Mouse (Mus musculus): ENCODE data around the gene Itgb4.
A peak's percentile ranks its signal among the peaks of the same experiment; 100 is the strongest.

The Itgb4 gene

DNA sequence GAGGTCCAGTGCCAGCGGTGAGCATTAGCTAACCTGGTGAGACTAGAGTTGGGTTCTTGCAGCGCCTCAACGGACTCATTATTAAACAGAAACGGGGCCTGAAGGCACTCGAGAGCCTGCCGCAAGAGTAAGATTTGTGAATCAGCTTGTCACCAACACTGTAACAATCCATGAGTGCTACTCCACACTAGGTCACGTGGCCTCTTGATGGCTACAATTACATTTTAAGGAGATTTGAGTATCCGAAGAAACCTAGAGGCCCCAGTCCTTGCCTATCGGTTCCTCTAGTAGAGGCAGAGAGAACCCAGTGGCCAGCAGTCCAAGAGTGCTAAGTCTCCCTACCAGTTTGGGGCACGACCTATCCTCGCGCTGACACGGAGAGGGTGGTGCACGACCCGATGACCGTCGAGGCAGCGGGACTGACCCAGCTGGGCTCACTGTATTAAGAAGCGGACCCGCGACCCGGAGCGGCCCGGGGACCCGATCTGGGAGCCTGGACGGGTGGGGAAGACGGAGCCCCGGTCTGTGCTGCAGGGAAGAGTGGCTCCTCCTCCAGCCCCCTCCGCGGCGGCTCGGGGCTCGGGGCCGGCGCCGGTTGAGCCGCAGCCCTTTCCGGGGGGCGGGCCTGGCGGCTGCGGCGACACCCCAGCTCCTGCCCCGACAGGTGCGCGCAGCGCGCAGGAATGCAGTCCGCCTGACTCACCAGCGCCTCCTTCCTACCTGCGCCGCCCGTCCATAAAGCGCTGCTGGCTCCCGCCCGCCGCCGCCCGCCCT, at the start of gene Itgb4:
Gene Itgb4, plus strand, starts transcription at position 401 of the 774 bp plus-strand sequence.
- peak; percentile 72 to 83 for DNase-seq

- DNase-seq: no peak
Measured at GRCm38 (mm10) chr11:115929031-115929430, 45.5 kb upstream of the Itgb4 start.

- no peak for DNase-seq
Measured at GRCm38 (mm10) chr11:115929818-115930217, 44.7 kb upstream of the Itgb4 start.

GRCm38 (mm10) chr11:115931235-115931634, 43.3 kb upstream of the Itgb4 start:
- no peak for DNase-seq

DNA sequence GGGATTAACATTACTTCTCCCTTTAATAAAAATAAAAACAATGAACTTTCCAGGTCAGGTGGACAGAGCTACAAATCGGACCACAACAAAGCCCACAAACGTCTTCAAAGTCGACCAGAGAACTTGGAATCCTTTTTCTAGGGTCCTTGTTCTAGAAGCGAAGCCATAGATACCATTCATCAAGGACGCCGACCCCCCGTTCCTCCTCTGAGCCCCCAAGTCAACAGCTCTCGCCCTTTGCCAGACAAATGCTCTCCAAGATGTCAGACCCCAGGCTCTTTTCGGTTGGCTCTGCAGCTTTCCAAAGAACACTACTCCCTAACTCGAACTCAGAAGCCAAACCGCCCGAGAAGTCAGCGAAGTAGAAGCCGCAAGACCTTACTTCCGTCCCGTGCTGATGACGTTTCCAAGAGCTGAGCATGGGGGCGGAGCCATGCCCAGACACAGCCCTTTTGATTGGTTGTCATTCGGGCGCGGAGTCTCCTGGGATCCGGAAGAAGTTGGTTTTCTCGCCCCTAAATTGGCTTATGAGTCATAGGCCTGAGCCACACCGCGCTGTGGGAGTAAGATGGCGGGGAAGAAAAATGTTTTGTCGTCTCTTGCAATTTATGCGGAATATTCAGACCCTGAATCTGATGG, 41.3 kb upstream of the Itgb4 start, which contains the start of the genes Sap30bp and Recql5:
Gene Sap30bp, plus strand, starts transcription at position 175 of the 639 bp plus-strand sequence.
Gene Recql5, minus strand, starts transcription at position 370 of the 639 bp plus-strand sequence.
- DNase-seq: peak; percentile 98

DNA sequence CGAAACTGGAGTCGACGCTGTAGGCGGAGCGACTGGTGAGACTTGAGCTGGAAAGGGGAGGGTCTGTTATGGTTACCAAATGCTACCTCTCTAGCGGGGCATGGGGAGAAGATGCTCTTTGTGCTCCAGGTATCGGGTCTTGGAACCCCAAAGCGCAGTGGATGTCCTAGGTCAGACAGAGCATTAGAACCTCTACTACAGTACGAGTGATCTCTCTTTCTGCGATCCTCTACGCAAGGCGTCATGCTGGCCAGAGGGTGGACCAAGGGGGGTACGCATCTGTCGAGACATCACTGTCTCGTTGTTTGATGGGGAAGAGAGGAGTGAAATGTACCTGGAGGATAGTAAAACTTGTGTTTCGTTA, 40.8 kb upstream of the Itgb4 start:
- DNase-seq: no peak

DNA sequence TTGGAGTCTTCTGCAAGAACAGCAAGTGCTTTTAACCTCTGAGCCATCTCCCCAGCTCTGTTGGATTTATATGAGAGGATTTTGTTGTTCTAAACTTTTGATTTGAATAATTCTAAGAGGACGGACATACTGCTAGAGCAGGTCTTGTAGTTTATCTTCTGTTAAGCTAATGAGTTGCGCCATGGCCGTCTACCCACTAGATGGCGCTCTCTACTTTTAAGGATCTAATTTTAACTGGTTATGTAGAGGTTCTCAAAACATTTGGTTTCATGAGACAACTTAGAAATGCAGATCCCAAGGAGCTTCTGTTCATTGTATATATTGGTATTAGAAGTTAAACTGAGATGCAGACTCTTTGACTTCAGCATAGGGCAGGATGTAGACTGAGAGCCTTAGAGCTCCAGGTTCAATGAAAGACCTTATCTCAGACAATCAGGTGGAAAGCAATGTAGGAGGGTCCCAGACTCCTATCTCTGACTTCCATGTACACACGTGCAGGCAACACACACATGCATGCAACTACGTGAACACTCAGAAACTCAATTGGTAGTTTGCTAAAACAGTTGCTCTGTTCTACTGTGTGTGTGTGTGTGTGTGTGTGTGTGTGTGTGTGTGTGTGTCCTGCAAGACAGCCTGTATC, 34.7 kb upstream of the Itgb4 start:
- DNase-seq: peak; percentile 82 to 83

GRCm38 (mm10) chr11:115941980-115942379, 32.5 kb upstream of the Itgb4 start:
- no peak for DNase-seq

- no peak for DNase-seq
Measured at GRCm38 (mm10) chr11:115945247-115945646, 29.3 kb upstream of the Itgb4 start.

DNA sequence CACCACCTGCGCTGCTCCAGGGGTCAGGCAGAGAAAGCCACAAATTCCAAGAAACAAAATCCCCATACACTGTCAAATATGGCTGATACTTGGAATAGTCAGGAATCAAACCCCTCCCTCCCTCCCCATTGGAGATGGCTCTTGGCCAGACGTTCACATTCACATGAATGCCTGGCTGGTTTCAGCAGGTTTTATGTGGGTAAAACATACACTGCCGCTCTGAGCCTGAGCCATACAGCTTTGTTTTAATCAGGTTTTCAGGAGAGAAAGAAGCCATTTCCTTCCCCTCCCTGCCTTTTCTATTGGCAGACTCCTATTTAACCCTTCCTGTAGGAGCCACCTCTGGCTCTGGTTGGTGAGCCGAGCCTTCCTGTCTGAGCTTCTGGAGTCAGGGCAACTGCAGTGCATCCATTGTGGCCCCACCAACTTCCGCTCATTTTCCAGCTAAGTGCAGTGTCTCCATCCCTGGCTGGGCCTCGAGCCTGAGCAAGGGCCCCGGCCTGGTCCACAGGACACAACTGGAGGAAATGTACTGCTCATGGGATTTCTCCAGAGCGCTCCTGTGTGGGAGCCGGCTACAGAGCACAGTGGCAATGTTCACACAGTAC, 28.2 kb upstream of the Itgb4 start:
- peak in 1 of 2 experiments; percentile 28 for DNase-seq

GRCm38 (mm10) chr11:115948316-115948715, 26.2 kb upstream of the Itgb4 start:
- no peak for DNase-seq

- DNase-seq: no peak
Measured at GRCm38 (mm10) chr11:115950719-115951118, 23.8 kb upstream of the Itgb4 start.

DNA sequence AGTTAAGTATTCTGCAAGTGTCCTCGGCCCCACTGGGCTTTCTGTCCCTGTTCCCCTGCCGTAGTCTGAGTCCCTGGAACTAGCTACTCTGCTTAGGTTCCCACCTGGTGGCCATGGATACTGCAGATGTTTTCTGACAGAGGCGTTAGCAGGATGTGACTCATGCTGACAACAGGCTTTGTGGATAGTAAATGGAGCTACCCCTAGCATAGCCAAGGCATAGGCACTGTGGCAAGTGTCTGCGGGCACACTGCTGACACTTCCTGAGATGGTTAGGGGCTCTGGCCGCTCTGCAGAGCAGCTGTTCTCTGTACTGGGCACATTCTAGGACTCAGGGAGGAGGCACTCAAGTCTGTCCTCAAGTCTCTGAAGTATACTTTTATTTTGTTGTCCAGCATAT, 19.8 kb upstream of the Itgb4 start:
- DNase-seq: no peak

GRCm38 (mm10) chr11:115955195-115955858, 19.2 kb upstream of the Itgb4 start:
- no peak for DNase-seq

DNA sequence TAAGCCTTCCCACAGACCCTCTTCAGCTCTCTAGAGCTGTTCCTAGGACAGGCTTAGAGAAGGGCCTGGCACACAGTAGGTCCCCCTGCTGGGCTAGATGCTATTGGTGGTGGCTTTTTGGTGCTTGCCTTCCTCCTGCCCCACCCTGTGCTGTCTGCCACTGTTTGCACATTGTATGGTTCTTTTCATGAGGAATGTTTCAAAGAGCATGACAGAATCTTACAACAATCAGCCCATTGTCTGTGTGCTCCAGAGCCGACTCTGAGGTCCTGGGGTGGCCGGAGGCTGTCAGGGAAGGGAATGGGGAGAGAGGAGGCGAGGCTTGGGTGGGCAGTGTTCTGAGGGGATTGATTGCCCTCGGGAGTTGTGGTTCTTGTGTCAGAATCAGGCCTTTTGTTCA, 18.1 kb upstream of the Itgb4 start:
- no peak for DNase-seq

DNA sequence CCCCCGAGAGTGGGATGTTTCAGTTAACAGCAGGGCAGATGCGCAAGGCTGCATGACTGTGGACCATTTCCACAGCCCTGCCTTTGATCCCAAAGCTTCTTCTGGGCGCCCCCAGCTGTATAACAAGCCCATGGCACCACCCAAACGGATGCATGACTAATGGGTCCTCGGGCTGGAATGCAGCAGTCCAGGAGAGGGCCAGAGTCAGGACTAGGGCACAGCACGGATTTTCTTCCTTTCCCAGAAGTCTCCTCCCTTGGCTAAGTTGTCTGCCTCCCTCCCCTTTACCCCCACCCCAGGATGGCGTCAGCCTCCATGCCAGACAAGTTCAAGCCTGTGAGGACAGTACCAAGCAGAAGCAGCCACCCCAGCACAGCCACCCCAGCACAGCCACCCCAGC, 16.5 kb upstream of the Itgb4 start:
- DNase-seq: no peak

DNA sequence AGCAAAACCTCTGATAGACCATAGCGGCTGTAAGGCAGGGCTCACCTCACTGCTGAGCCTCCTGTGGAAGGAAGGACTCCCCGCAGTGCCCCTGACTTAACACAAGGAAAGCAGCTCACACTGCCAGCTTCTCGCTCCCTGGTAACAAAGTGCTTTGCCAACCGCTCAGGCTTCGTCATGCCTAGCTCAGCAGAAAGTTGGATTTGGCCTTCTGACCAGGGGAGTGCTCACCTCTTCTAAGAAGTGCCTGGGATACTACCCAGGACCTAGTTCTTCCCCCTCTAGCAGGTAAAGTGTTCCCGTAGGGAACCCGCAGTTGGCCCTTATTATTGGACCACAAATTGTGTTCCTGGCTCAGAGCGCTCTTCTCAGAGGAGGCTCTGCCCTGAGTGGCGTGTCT, 15.5 kb upstream of the Itgb4 start:
- DNase-seq: no peak

GRCm38 (mm10) chr11:115962651-115963412, 11.7 kb upstream of the Itgb4 start:
- no peak for DNase-seq

DNA sequence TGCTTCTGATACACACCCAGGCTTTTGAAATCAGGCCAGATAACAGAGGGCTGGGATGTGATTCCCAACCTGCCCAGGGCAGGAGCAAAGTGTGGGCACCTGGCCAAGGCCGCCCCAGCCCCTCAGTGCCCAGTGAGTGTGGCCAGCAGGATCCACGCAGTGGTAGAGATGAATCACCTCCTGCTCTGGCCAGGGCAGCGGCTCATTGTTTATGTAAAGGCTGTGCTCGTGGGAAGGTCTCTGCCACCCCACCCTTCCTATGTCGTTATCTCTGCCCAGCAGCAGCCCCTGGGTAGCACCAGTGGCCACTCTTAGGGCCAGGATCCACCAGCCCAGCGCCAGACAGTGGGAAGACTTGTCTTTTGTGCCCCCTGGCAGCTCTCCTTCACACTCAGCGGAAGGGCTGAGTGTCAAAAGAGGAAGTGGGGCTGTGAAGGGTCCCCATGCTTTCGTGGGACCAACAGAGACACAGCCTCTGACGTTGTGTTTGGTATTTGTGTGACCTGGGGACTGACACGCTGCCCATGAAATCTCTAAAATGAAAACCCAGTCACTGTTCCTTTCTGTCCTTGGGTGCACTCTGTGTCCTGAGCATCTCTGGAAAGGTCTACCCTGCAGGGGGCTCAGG, 9.4 kb upstream of the Itgb4 start:
- peak in 1 of 2 experiments; percentile 42 for DNase-seq

- no peak for DNase-seq
Measured at GRCm38 (mm10) chr11:115968731-115969405, 5.6 kb upstream of the Itgb4 start.

Data from kidney, postnatal 4 days (tissue).